Mouse (Mus musculus) heart, embryonic 13.5 days (tissue): ENCODE measurements around the gene Rabl6. TPM values are rescaled to one million over a fixed set of nuclear protein-coding genes. Genes with fewer than 3 reads are reported as not detected.

Experiments used
- ATAC-seq: fragments of 200-750 bp; cut with Nextera tagmentation; 2 replicates; pipeline ENCODE4 v1.8.0; 2017; ENCODE audit warnings: moderate TSS enrichment; ENCODE audit not compliant: insufficient number of reproducible peaks, low FRiP score, low TSS enrichment; ENCODE audit errors: extremely low read depth
- H3K27ac ChIP-seq: fragments of 300-500 bp; sonication (generic); replicated peaks from 2 replicates; pipeline ENCODE4 v1.5.1; 2015; ENCODE audit warnings: moderate library complexity, mild to moderate bottlenecking, inconsistent platforms
- H3K27me3 ChIP-seq: fragments of 300-500 bp; sonication (generic); replicated peaks from 2 replicates; pipeline ENCODE4 v1.6.1; 2015; ENCODE audit warnings: mild to moderate bottlenecking, inconsistent platforms
- H3K36me3 ChIP-seq: fragments of 300-500 bp; sonication (generic); 2 replicates; pipeline ENCODE4 v1.6.1; 2015; ENCODE audit warnings: mild to moderate bottlenecking, inconsistent platforms
- H3K4me1 ChIP-seq: fragments of 300-500 bp; sonication (generic); 2 replicates; pipeline ENCODE4 v1.6.1; 2015; ENCODE audit warnings: inconsistent platforms
- H3K4me2 ChIP-seq: fragments of 300-500 bp; sonication (generic); 2 replicates; pipeline ENCODE4 v1.6.1; 2015; ENCODE audit warnings: inconsistent platforms, mild to moderate bottlenecking, moderate library complexity
- H3K4me3 ChIP-seq: fragments of 300-500 bp; sonication (generic); 2 replicates; pipeline ENCODE4 v1.5.1; 2015; ENCODE audit warnings: moderate library complexity, mild to moderate bottlenecking, inconsistent platforms
- H3K9ac ChIP-seq: fragments of 300-500 bp; sonication (generic); 2 replicates; pipeline ENCODE4 v1.6.1; 2015; ENCODE audit warnings: inconsistent platforms, mild to moderate bottlenecking, moderate library complexity
- H3K9me3 ChIP-seq: fragments of 300-500 bp; sonication (generic); 2 replicates; pipeline ENCODE4 v1.6.1; 2016; ENCODE audit warnings: inconsistent platforms
- WGBS: fragments of 180-500 bp; shearing (Covaris S2); methylation state at CpG from one replicate; pipeline ENCODE4 v1.1.7; 2015; ENCODE audit warnings: mixed read lengths; 5-methylcytosine and 5-hydroxymethylcytosine counted together
- polyA plus RNA-seq: library from polyadenylated mRNA; unstranded; fragments of >200 nt; fragmentation: Nextera tagmentation; extraction: Ambion mirVana; gene quantifications from 2 replicates; pipeline ENCODE4 v1.2.1, GENCODE M21; 2015

Gene Rabl6
- polyA plus RNA-seq, 1 experiment from 2014 or later, result 42.9 TPM

GRCm38 (mm10) chr2:25580621-25581101, 27.7 kb downstream of the Rabl6 start:
- H3K36me3 ChIP-seq, result peaks cover 30% of the 10 kb centered on the region
- H3K4me2 ChIP-seq, result 0 out of 2 replicates have a peak overlapping the region, but pooled peaks have one; percentile 78
- peaks cover 57% of the 10 kb centered on the region for H3K27me3 ChIP-seq
- H3K4me1 ChIP-seq, result peaks cover 64% of the 10 kb centered on the region
- peak overlapping the region; percentile 50; the same call in 1 of the 2 replicates for H3K4me3 ChIP-seq
- H3K27ac ChIP-seq, result no peak overlapping the region
- no peaks in the 10 kb centered on the region for H3K9me3 ChIP-seq
- 40% methylated on average over 6 of the region's 6 CpGs for WGBS
- ATAC-seq, result no peak
- H3K9ac ChIP-seq, result no peak overlapping the region; the same call in 1 of the 2 replicates

GRCm38 (mm10) chr2:25579737-25580460, 28.4 kb downstream of the Rabl6 start:
- WGBS, result 7% methylated on average over 27 of the region's 27 CpGs
- Histone ChIP-seq H3K4me2 (peak overlapping the region; percentile 59), H3K36me3 (peaks cover 22% of the 10 kb centered on the region), H3K4me3 (peak overlapping the region; percentile 40), H3K9ac (peak overlapping the region; percentile 9; the same call in 1 of the 2 replicates), H3K27me3 (peaks cover 58% of the 10 kb centered on the region), H3K9me3 (no peaks in the 10 kb centered on the region), H3K27ac (no peak overlapping the region), H3K4me1 (peaks cover 67% of the 10 kb centered on the region)
- ATAC-seq, result no peak

GRCm38 (mm10) chr2:25578796-25579736, 29.3 kb downstream of the Rabl6 start:
- H3K27me3 ChIP-seq, result peaks cover 58% of the 10 kb centered on the region
- peaks cover 69% of the 10 kb centered on the region for H3K4me1 ChIP-seq
- no peak for ATAC-seq
- peak overlapping the region; percentile 59 for H3K4me2 ChIP-seq
- H3K9me3 ChIP-seq, result no peaks in the 10 kb centered on the region
- H3K9ac ChIP-seq, result peak overlapping the region; percentile 9; the same call in 1 of the 2 replicates
- peak overlapping the region; percentile 40 for H3K4me3 ChIP-seq
- peaks cover 14% of the 10 kb centered on the region for H3K36me3 ChIP-seq
- no peak overlapping the region for H3K27ac ChIP-seq
- 4% methylated on average over 73 of the region's 77 CpGs for WGBS

GRCm38 (mm10) chr2:25577951-25578795, 30.1 kb downstream of the Rabl6 start:
- Histone ChIP-seq H3K27ac (no peak overlapping the region), H3K9me3 (no peaks in the 10 kb centered on the region), H3K4me2 (peak overlapping the region; percentile 59), H3K36me3 (peaks cover 8% of the 10 kb centered on the region), H3K9ac (peak overlapping the region; percentile 50), H3K4me3 (peak overlapping the region; percentile 40), H3K27me3 (peaks cover 58% of the 10 kb centered on the region), H3K4me1 (peaks cover 77% of the 10 kb centered on the region)
- WGBS, result 4% methylated on average over 75 of the region's 75 CpGs
- ATAC-seq, result no peak

GRCm38 (mm10) chr2:25576965-25577891, 31.1 kb downstream of the Rabl6 start:
- peak overlapping the region; percentile 40 for H3K4me3 ChIP-seq
- peak overlapping the region; percentile 50 for H3K9ac ChIP-seq
- H3K9me3 ChIP-seq, result no peaks in the 10 kb centered on the region
- H3K4me2 ChIP-seq, result peak overlapping the region; percentile 59
- WGBS, result 12% methylated on average over 92 of the region's 92 CpGs
- peaks cover 6% of the 10 kb centered on the region; the same call in 1 of the 2 replicates for H3K36me3 ChIP-seq
- H3K4me1 ChIP-seq, result peaks cover 74% of the 10 kb centered on the region
- peaks cover 58% of the 10 kb centered on the region for H3K27me3 ChIP-seq
- no peak for ATAC-seq
- no peak overlapping the region for H3K27ac ChIP-seq

- Histone ChIP-seq H3K27me3 (peaks cover 56% of the 10 kb centered on the region), H3K4me2 (peak overlapping the region; percentile 90), H3K27ac (no peak overlapping the region), H3K4me1 (peaks cover 64% of the 10 kb centered on the region), H3K9me3 (no peaks in the 10 kb centered on the region), H3K4me3 (peak overlapping the region; percentile 71), H3K9ac (peak overlapping the region; percentile 86), H3K36me3 (peaks cover 15% of the 10 kb centered on the region)
- no peak for ATAC-seq
- WGBS, result 69% methylated on average over 16 of the region's 16 CpGs
Measured at GRCm38 (mm10) chr2:25576028-25576850, 32.1 kb downstream of the Rabl6 start.

GRCm38 (mm10) chr2:25575432-25576027, 32.8 kb downstream of the Rabl6 start:
- no peak for ATAC-seq
- peaks cover 59% of the 10 kb centered on the region for H3K4me1 ChIP-seq
- H3K27me3 ChIP-seq, result peaks cover 49% of the 10 kb centered on the region
- H3K4me2 ChIP-seq, result peak overlapping the region; percentile 90
- peak overlapping the region; percentile 86 for H3K9ac ChIP-seq
- H3K4me3 ChIP-seq, result peak overlapping the region; percentile 71
- peaks cover 19% of the 10 kb centered on the region for H3K36me3 ChIP-seq
- peak overlapping the region; percentile 90 for H3K27ac ChIP-seq
- WGBS, result 12% methylated on average over 21 of the region's 21 CpGs
- no peaks in the 10 kb centered on the region for H3K9me3 ChIP-seq

GRCm38 (mm10) chr2:25574579-25575431, 33.5 kb downstream of the Rabl6 start, which contains the start of the genes Mamdc4 and Phpt1:
Gene Mamdc4 (minus strand): TSS chr2:25574845.
Gene Phpt1 (minus strand): TSS chr2:25575224.
- under 1% methylated on average over 41 of the region's 45 CpGs for WGBS
- peaks cover 26% of the 10 kb centered on the region for H3K36me3 ChIP-seq
- H3K9ac ChIP-seq, result peak within 1 kb of the TSS; percentile 86
- H3K27me3 ChIP-seq, result peaks cover 42% of the 10 kb centered on the region
- peaks cover 56% of the 10 kb centered on the region for H3K4me1 ChIP-seq
- peak within 1 kb of the TSS; percentile 71 for H3K4me3 ChIP-seq
- H3K4me2 ChIP-seq, result peak within 1 kb of the TSS; percentile 90
- H3K27ac ChIP-seq, result peak within 1 kb of the TSS; percentile 90
- no peaks in the 10 kb centered on the region for H3K9me3 ChIP-seq
- peak; percentile 91 for ATAC-seq
